Mouse (Mus musculus) small intestine, adult 2 months (tissue): ENCODE measurements at regions not wholly inside any gene's neighbourhood (a gene's known extent, or its start where the extent isn't known, plus 50 kb on each side); places are given as distances from the start of the nearest gene placed in this dataset.

Experiments
- H3K27ac ChIP-seq: fragments of 200-500 bp; 2 replicates; pipeline ENCODE4 v1.5.1; 2012; ENCODE audit warnings: low read depth, low read length, control low read depth, inconsistent platforms; ENCODE audit not compliant: insufficient read depth
- H3K27me3 ChIP-seq: fragments of 200-500 bp; 2 replicates; pipeline ENCODE4 v1.6.1; 2012; ENCODE audit warnings: mild to moderate bottlenecking, moderate library complexity, low read length, inconsistent platforms; ENCODE audit not compliant: control insufficient read depth, insufficient read depth
- H3K36me3 ChIP-seq: fragments of 200-500 bp; 2 replicates; pipeline ENCODE4 v1.6.1; 2012; ENCODE audit warnings: mild to moderate bottlenecking, low read length, control low read depth, inconsistent platforms; ENCODE audit not compliant: control insufficient read depth, insufficient read depth
- H3K4me1 ChIP-seq: fragments of 200-500 bp; 2 replicates; pipeline ENCODE4 v1.6.1; 2012; ENCODE audit warnings: low read length, inconsistent platforms, mixed read lengths; ENCODE audit not compliant: control insufficient read depth, insufficient read depth, insufficient read length
- H3K4me3 ChIP-seq: fragments of 200-500 bp; 2 replicates; pipeline ENCODE4 v1.5.1; 2012; ENCODE audit warnings: low read depth, mild to moderate bottlenecking, control low read depth, inconsistent platforms, low read length, moderate library complexity
- CTCF ChIP-seq: fragments of 200-500 bp; IDR thresholded peaks from 2 replicates; pipeline ENCODE4 v1.5.1; 2012; ENCODE audit warnings: low read depth, mild to moderate bottlenecking, control low read depth, inconsistent platforms, low read length, moderate library complexity, mixed read lengths; ENCODE audit not compliant: insufficient replicate concordance, insufficient read length; ENCODE audit errors: extremely low read depth
- POLR2A ChIP-seq: fragments of 200-500 bp; IDR thresholded peaks from 2 replicates; pipeline ENCODE4 v1.6.1; 2012; ENCODE audit warnings: low read depth, mild to moderate bottlenecking, control low read depth, inconsistent platforms, low read length, moderate library complexity
- WGBS: fragments of 180-500 bp; shearing (Covaris S2); methylation state at CpG from one replicate; pipeline ENCODE4 v1.1.7; 2018; 5-methylcytosine and 5-hydroxymethylcytosine counted together

DNA sequence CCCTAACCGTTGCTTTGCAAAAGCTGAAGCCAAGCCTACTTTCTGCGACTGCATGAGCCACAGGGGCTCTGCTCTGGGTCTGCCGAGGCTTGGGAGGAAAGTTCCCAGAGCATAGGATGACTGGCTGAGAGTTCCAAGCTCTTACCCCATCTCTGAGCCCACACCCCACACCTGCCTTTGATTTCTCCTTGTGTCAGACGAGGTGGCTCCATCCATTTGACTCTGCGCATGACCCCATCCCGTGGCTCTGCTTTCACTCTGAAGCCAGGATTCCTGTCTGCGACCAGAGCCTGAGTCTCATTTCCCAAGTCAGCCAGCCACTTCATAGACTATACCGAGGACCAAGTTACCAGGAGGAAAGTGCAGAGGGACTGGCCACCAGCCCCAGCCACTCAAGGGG is 216.1 kb upstream of the Msx2 start:
- WGBS = 35% methylated on average over 8 of the region's 8 CpGs
- TF ChIP-seq POLR2A (no peak), CTCF (no peak)
- Histone ChIP-seq H3K4me1 (no peaks in the 10 kb centered on the region), H3K4me3 (no peak overlapping the region), H3K27ac (no peak overlapping the region), H3K36me3 (no peaks in the 10 kb centered on the region), H3K27me3 (no peaks in the 10 kb centered on the region)

DNA sequence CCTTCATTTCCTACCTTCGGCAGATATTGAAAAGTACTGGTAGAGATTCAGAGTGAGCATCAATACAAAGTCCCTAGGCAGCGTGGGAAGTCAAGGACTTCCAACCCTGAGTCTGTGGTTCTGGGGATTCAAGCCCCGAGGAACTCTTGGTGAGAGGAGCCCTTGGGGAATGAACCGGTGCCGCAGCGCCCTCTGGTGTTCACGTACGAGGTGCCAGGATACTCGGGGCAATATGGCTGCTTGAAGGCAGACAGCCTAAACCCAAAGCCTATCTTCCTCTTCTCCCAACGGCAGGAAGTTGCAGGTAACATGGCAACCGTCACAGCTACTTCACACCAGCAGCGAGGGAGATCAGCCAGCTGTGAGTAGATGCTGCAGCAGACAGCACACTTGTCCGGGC is 215.6 kb upstream of the Msx2 start:
- Histone ChIP-seq H3K36me3 (no peaks in the 10 kb centered on the region), H3K4me1 (no peaks in the 10 kb centered on the region), H3K27me3 (no peaks in the 10 kb centered on the region), H3K4me3 (no peak overlapping the region), H3K27ac (no peak overlapping the region)
- TF ChIP-seq CTCF = peak; percentile 53; the same call in 1 of the 2 replicates
- no peak for TF ChIP-seq POLR2A
- 9% methylated on average over 13 of the region's 13 CpGs for WGBS

DNA sequence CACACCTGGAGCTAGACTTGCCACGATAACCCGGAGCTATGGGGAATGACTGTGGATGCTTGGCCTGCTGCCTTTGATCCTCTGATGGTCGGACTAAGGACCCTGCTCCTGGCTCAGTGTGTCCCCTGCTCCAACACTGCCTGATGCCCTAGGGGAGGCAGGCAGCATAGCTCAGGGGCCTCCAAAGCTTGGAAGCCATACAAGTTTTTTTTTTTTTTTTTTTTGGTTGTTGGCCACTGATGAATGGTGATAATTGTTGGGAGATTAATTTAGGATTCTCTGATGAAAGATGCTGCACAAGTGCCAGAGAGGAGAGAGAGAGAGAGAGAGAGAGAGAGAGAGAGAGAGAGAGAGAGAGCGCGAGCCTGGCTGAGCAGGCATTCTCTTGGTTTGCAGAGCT is 211.6 kb upstream of the Msx2 start:
- H3K27ac ChIP-seq = no peak overlapping the region
- H3K27me3 ChIP-seq = no peaks in the 10 kb centered on the region
- H3K36me3 ChIP-seq = no peaks in the 10 kb centered on the region
- no peaks in the 10 kb centered on the region for H3K4me1 ChIP-seq
- WGBS = 64% methylated on average over 5 of the region's 5 CpGs
- TF ChIP-seq POLR2A = no peak
- no peak overlapping the region for H3K4me3 ChIP-seq

DNA sequence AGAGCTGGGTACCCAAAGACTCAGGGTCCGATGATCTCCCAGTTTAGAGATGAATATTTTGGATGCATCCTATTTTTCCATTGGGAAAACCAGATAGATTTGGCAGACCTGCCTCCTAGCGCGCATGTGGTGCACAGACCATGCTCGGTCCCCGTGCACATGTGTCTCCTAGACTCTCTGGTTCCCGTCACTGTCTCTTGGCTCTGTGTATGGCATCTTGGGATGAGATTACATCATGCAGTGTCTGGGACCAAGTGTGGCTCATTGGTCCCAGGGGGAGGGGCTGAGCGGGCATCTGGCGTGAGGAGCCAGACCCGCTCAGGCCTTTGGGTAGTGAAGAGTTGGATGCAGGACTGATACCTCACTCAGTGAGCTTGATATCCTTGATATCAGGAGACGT is 204.3 kb upstream of the Msx2 start:
- TF ChIP-seq CTCF (no peak), POLR2A (no peak)
- 90% methylated on average over 10 of the region's 10 CpGs for whole genome bisulfite sequencing

DNA sequence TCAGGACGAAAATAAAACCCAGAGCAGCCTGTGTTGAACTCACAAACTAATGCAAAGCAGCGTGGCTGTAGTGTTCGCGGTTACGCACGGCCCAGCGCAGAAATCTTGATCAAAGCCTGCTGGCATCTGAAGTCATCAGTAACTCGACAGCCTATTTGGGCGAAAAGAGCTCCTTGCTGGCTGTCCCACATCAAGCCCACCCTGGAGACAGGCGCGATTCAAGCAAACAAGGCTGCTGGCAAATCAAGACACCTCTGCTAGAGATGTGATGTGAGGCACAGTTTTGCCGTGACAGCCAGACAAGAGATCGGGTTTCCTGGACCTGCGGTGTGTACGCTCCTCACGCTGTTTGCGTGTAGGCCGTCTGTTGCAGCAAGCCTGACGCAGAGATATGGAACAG is 197.5 kb upstream of the Msx2 start:
- Histone ChIP-seq H3K27ac (no peak overlapping the region), H3K4me3 (no peak overlapping the region), H3K27me3 (no peaks in the 10 kb centered on the region), H3K36me3 (no peaks in the 10 kb centered on the region), H3K4me1 (no peaks in the 10 kb centered on the region)
- WGBS = 61% methylated on average over 19 of the region's 19 CpGs
- no peak for TF ChIP-seq CTCF
- no peak for TF ChIP-seq POLR2A

More for the DNA sequence above, 204.3 kb upstream of the Msx2 start:
- Histone ChIP-seq H3K4me1 (no peaks in the 10 kb centered on the region), H3K27me3 (no peaks in the 10 kb centered on the region), H3K36me3 (no peaks in the 10 kb centered on the region), H3K27ac (no peak overlapping the region), H3K4me3 (no peak overlapping the region)

DNA sequence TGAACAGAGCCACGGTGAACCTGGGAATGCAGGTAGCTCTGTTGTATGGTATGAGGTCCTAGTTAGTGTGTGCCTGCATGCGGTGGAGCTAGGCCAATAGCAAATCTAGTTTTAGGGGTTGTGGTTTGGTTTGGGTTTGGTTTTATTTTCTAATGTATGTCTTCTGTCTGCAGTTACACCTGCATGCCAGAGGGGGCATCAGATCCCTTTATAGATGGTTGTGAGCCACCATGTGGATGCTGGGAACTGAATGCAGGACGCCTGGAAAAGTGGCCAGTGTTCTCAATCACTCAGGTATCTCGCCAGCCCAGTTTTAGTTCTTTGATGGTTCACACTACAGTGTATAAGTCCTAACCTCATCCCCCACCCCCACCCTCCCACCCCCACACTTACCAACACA is 194.6 kb upstream of the Msx2 start:
- 93% methylated on average over 4 of the region's 4 CpGs for WGBS
- Histone ChIP-seq H3K4me1 (no peaks in the 10 kb centered on the region), H3K27me3 (no peaks in the 10 kb centered on the region), H3K4me3 (no peak overlapping the region), H3K36me3 (no peaks in the 10 kb centered on the region), H3K27ac (no peak overlapping the region)
- no peak for TF ChIP-seq POLR2A
- TF ChIP-seq CTCF = no peak

DNA sequence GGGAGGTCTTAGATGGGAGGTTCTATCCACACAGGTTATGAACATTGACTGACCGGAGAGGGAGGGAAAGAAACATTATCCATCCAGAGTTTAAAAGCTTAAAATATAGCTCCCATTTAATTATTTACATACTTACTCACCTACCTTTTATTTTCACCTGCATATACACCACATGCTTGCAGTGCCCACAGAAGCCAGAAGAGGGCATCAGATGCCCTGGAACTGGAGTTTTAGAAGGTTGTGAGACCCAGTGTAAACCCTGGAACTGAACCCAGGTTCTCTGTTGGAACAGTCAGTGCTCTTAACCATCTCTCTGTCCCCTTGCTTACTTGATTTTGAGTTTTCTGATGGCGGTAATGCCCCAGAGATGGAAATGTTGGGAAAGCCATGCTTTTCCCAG is 192.7 kb upstream of the Msx2 start:
- Histone ChIP-seq H3K4me3 (no peak overlapping the region), H3K27me3 (no peaks in the 10 kb centered on the region; the same call in 1 of the 2 replicates), H3K27ac (no peak overlapping the region), H3K36me3 (no peaks in the 10 kb centered on the region), H3K4me1 (no peaks in the 10 kb centered on the region)
- TF ChIP-seq POLR2A (no peak), CTCF (no peak)
- WGBS = 91% methylated on average over 2 of the region's 2 CpGs
